Mouse (Mus musculus) heart, embryonic 15.5 days (tissue): ENCODE measurements around the gene Masp1. TPM values are rescaled to one million over a fixed set of nuclear protein-coding genes. Genes with fewer than 3 reads are reported as not detected.

Source experiments
- ATAC-seq: fragments of 200-750 bp; cut with Nextera tagmentation; replicated peaks from 2 replicates; pipeline ENCODE4 v1.8.0; 2017; ENCODE audit warnings: low read depth, moderate TSS enrichment; ENCODE audit not compliant: insufficient number of reproducible peaks, insufficient read depth, low FRiP score
- H3K27ac ChIP-seq: fragments of 300-500 bp; sonication (generic); 2 replicates; pipeline ENCODE4 v1.5.1; 2015; ENCODE audit warnings: mild to moderate bottlenecking, inconsistent platforms
- H3K27me3 ChIP-seq: fragments of 300-500 bp; sonication (generic); 2 replicates; pipeline ENCODE4 v1.6.1; 2015; ENCODE audit warnings: inconsistent platforms
- H3K36me3 ChIP-seq: fragments of 300-500 bp; sonication (generic); 2 replicates; pipeline ENCODE4 v1.6.1; 2015; ENCODE audit warnings: mild to moderate bottlenecking, inconsistent platforms
- H3K4me1 ChIP-seq: fragments of 300-500 bp; sonication (generic); replicated peaks from 2 replicates; pipeline ENCODE4 v1.6.1; 2015; ENCODE audit warnings: inconsistent platforms
- H3K4me2 ChIP-seq: fragments of 300-500 bp; sonication (generic); 2 replicates; pipeline ENCODE4 v1.6.1; 2015; ENCODE audit warnings: inconsistent platforms, mild to moderate bottlenecking, moderate library complexity
- H3K4me3 ChIP-seq: fragments of 300-500 bp; sonication (generic); 2 replicates; pipeline ENCODE4 v1.5.1; 2015; ENCODE audit warnings: mild to moderate bottlenecking, inconsistent platforms
- H3K9ac ChIP-seq: fragments of 300-500 bp; sonication (generic); 2 replicates; pipeline ENCODE4 v1.6.1; 2015; ENCODE audit warnings: mild to moderate bottlenecking, inconsistent platforms
- H3K9me3 ChIP-seq: fragments of 300-500 bp; sonication (generic); replicated peaks from 2 replicates; pipeline ENCODE4 v1.6.1; 2016; ENCODE audit warnings: inconsistent platforms
- WGBS: fragments of 180-500 bp; shearing (Covaris S2); methylation state at CpG from one replicate; pipeline ENCODE4 v1.1.7; 2015; ENCODE audit warnings: mixed read lengths; 5-methylcytosine and 5-hydroxymethylcytosine counted together
- polyA plus RNA-seq: library from polyadenylated mRNA; unstranded; fragments of >200 nt; fragmentation: Nextera tagmentation; extraction: Ambion mirVana; gene quantifications from 2 replicates; pipeline ENCODE4 v1.2.1, GENCODE M21; 2015

Gene Masp1
- polyA plus RNA-seq, 1 experiment from 2014 or later: 14.0 TPM

- Histone ChIP-seq H3K9ac (no peak overlapping the region), H3K9me3 (no peaks in the 10 kb centered on the region), H3K4me2 (no peak overlapping the region), H3K4me3 (no peak overlapping the region), H3K4me1 (peaks cover 21% of the 10 kb centered on the region), H3K27ac (no peak overlapping the region), H3K27me3 (no peaks in the 10 kb centered on the region), H3K36me3 (no peaks in the 10 kb centered on the region)
- ATAC-seq: no peak
- 73% methylated on average over 4 of the region's 4 CpGs for WGBS
Observed at GRCm38 (mm10) chr16:23511166-23511935, 9.3 kb downstream of the Masp1 start.

DNA sequence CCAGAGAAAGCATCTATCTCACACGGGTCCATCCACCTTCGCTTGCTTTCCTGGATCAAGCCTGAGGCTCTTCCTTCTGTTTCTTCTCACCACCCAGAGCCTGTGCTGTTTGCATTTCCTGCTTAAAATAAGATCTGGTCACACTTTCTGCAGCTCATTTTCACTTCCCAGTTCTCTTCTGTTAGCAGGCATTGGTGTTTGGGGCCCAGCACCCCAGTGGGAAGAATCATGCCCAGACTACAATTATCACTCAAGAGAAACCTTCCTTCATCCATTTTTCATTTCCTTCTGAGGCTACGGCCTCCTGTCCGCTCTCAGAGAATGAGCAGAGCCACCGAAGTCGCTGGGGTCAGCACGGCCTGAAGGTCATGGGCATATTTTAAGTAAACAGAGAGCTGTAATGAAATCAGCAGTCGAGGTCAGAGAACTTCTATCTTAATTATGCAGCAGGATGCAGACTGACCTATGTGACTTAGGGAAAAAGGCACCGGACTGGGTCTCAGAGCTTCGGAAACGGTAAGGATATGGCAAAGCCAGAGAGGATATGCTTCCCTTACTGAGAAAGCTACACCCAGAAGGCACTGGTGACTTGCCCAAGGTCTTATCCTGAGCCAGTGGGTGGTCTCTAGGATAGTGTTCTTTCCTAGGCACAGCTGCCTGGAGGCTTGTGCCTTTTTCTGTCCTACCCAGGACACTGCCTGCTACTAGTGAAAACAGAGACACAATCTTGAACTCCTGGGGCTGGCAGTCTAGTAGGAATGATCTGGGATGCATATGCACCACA is 14.5 kb downstream of the Masp1 start:
- Histone ChIP-seq H3K4me2 (no peak overlapping the region), H3K36me3 (no peaks in the 10 kb centered on the region), H3K4me3 (no peak overlapping the region), H3K27ac (no peak overlapping the region), H3K4me1 (peaks cover 32% of the 10 kb centered on the region), H3K9me3 (no peaks in the 10 kb centered on the region), H3K9ac (no peak overlapping the region), H3K27me3 (no peaks in the 10 kb centered on the region)
- WGBS: 50% methylated on average over 11 of the region's 11 CpGs
- no peak for ATAC-seq

DNA sequence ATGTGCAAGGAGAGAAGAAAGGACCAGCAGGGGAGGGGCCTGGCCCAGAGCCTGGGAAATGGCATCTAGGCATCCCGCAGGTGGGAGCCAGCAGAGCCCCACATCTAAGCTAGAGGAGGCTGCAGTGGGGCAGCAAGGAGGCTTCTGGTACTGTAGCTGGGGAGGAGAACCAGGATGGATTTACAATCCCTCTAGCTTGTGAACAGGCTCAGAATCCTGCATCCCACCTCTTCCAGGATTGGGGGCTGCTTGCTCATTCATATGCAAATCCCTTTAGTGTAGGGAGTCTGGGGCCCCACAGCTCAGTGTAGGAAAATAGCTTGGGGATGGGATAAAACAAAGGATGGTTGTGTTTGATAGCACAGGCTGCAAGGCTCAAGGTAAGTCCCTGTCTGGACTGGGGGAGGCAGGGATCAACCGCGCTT is 16.3 kb downstream of the Masp1 start:
- Histone ChIP-seq H3K9me3 (no peaks in the 10 kb centered on the region), H3K9ac (no peak overlapping the region), H3K4me1 (peaks cover 44% of the 10 kb centered on the region), H3K36me3 (no peaks in the 10 kb centered on the region), H3K27me3 (no peaks in the 10 kb centered on the region), H3K4me2 (no peak overlapping the region), H3K4me3 (no peak overlapping the region), H3K27ac (no peak overlapping the region)
- ATAC-seq: no peak
- WGBS: 79% methylated on average over 3 of the region's 3 CpGs

- Histone ChIP-seq H3K4me3 (no peak overlapping the region), H3K27me3 (no peaks in the 10 kb centered on the region), H3K27ac (no peak overlapping the region), H3K9me3 (no peaks in the 10 kb centered on the region), H3K4me1 (peaks cover 54% of the 10 kb centered on the region), H3K4me2 (no peak overlapping the region), H3K9ac (no peak overlapping the region), H3K36me3 (no peaks in the 10 kb centered on the region)
- no peak for ATAC-seq
- WGBS: 50% methylated on average over 4 of the region's 4 CpGs
Observed at GRCm38 (mm10) chr16:23503351-23503750, 17.3 kb downstream of the Masp1 start.

DNA sequence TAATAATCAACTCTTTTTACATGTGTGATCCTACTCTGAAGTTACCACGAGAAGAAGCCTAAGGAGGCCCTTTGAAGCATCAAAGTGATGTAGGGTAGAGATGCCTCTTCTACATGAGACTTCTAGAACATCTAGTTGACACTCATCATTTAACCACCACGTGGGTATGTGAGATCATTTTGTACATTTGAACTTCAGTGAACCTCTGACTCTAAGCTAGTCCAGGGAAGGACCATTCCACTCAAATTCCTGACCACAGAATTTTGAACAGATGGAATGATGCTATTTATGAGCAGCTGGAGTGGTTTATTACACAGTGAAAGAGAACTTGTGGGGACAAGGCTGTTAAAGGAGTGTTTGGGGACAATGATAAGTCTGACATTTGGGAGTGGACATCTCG is 18.1 kb downstream of the Masp1 start:
- WGBS: 73% methylated on average over 3 of the region's 3 CpGs
- no peak overlapping the region for H3K27ac ChIP-seq
- no peak overlapping the region for H3K9ac ChIP-seq
- no peak overlapping the region for H3K4me3 ChIP-seq
- H3K4me2 ChIP-seq: no peak overlapping the region
- H3K9me3 ChIP-seq: no peaks in the 10 kb centered on the region
- ATAC-seq: no peak
- peaks cover 63% of the 10 kb centered on the region for H3K4me1 ChIP-seq
- no peaks in the 10 kb centered on the region for H3K27me3 ChIP-seq
- no peaks in the 10 kb centered on the region for H3K36me3 ChIP-seq

DNA sequence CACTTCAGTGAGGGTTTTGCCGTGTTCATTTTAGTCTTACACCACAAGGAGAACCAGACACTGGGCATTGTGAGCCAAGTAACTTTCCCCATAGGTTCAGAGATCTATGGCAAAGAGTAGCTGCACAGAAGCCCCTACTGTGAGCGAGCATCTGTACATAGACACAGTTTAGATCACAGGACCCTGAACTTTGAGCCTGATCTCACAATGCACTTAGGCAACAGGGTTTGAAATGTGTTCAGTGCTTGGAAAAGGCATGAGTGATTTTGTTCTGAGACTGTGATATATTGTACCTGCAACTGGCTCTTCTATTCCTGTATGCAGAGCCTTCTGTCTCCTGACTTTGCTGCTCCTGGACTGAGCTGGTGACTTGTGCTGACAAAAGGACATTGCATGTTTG is 19.3 kb downstream of the Masp1 start:
- no peaks in the 10 kb centered on the region for H3K36me3 ChIP-seq
- no peaks in the 10 kb centered on the region for H3K9me3 ChIP-seq
- H3K4me3 ChIP-seq: no peak overlapping the region
- WGBS: 54% methylated on average over 2 of the region's 2 CpGs
- H3K27ac ChIP-seq: peak overlapping the region; percentile 90
- H3K4me1 ChIP-seq: peaks cover 70% of the 10 kb centered on the region
- no peaks in the 10 kb centered on the region for H3K27me3 ChIP-seq
- ATAC-seq: no peak
- H3K9ac ChIP-seq: no peak overlapping the region
- no peak overlapping the region for H3K4me2 ChIP-seq

GRCm38 (mm10) chr16:23500558-23500957 is 20.1 kb downstream of the Masp1 start:
- no peaks in the 10 kb centered on the region for H3K27me3 ChIP-seq
- 16% methylated on average over 5 of the region's 5 CpGs for WGBS

GRCm38 (mm10) chr16:23498691-23499131 is 21.9 kb downstream of the Masp1 start:
- Histone ChIP-seq H3K4me2 (peak overlapping the region; percentile 53), H3K27me3 (no peaks in the 10 kb centered on the region), H3K27ac (peak overlapping the region; percentile 90), H3K9ac (no peak overlapping the region), H3K4me1 (peaks cover 62% of the 10 kb centered on the region), H3K9me3 (no peaks in the 10 kb centered on the region), H3K4me3 (peak overlapping the region; percentile 34), H3K36me3 (peaks cover 4% of the 10 kb centered on the region; the same call in 1 of the 2 replicates)
- 11% methylated on average over 7 of the region's 7 CpGs for WGBS
- ATAC-seq: peak; percentile 70

More at GRCm38 (mm10) chr16:23500558-23500957, 20.1 kb downstream of the Masp1 start:
- ATAC-seq: no peak
- Histone ChIP-seq H3K4me1 (peaks cover 67% of the 10 kb centered on the region), H3K36me3 (no peaks in the 10 kb centered on the region), H3K9ac (no peak overlapping the region), H3K27ac (peak overlapping the region; percentile 90), H3K4me3 (no peak overlapping the region), H3K4me2 (no peak overlapping the region), H3K9me3 (no peaks in the 10 kb centered on the region)

- WGBS: 38% methylated on average over 1 of the region's 1 CpGs
- no peak for ATAC-seq
- H3K9ac ChIP-seq: no peak overlapping the region
- peaks cover 55% of the 10 kb centered on the region for H3K4me1 ChIP-seq
- peak overlapping the region; percentile 9; the same call in 1 of the 2 replicates for H3K4me2 ChIP-seq
- H3K9me3 ChIP-seq: no peaks in the 10 kb centered on the region
- no peaks in the 10 kb centered on the region for H3K27me3 ChIP-seq
- H3K36me3 ChIP-seq: peaks cover 4% of the 10 kb centered on the region; the same call in 1 of the 2 replicates
- no peak overlapping the region for H3K4me3 ChIP-seq
- peak overlapping the region; percentile 90 for H3K27ac ChIP-seq
Observed at GRCm38 (mm10) chr16:23497881-23498280, 22.7 kb downstream of the Masp1 start.

GRCm38 (mm10) chr16:23497440-23497839 is 23.2 kb downstream of the Masp1 start:
- Histone ChIP-seq H3K4me2 (peak overlapping the region; percentile 9; the same call in 1 of the 2 replicates), H3K27ac (peak overlapping the region; percentile 90), H3K36me3 (peaks cover 4% of the 10 kb centered on the region; the same call in 1 of the 2 replicates), H3K4me3 (no peak overlapping the region), H3K27me3 (no peaks in the 10 kb centered on the region), H3K9me3 (no peaks in the 10 kb centered on the region), H3K4me1 (peaks cover 55% of the 10 kb centered on the region), H3K9ac (no peak overlapping the region)
- WGBS: 17% methylated on average over 3 of the region's 3 CpGs
- no peak for ATAC-seq

GRCm38 (mm10) chr16:23496245-23496924 is 24.2 kb downstream of the Masp1 start:
- no peaks in the 10 kb centered on the region for H3K9me3 ChIP-seq
- peaks cover 4% of the 10 kb centered on the region; the same call in 1 of the 2 replicates for H3K36me3 ChIP-seq
- H3K4me3 ChIP-seq: no peak overlapping the region
- H3K4me2 ChIP-seq: no peak overlapping the region
- peaks cover 49% of the 10 kb centered on the region for H3K4me1 ChIP-seq
- H3K27ac ChIP-seq: peak overlapping the region; percentile 90; the same call in 1 of the 2 replicates
- no peak for ATAC-seq
- 60% methylated on average over 8 of the region's 8 CpGs for WGBS
- no peaks in the 10 kb centered on the region for H3K27me3 ChIP-seq
- no peak overlapping the region for H3K9ac ChIP-seq
